Mouse (Mus musculus) kidney, adult 2 months (tissue): ENCODE measurements around the gene Tmem242.

Source experiments
- CTCF ChIP-seq: fragments of 200-500 bp; conservative IDR thresholded peaks from 2 replicates; pipeline ENCODE4 v1.5.1; 2011; ENCODE audit warnings: low read depth, mild to moderate bottlenecking, control low read depth, low read length, moderate library complexity, mixed read lengths; ENCODE audit not compliant: insufficient read depth, insufficient read length
- POLR2A ChIP-seq: fragments of 200-500 bp; IDR thresholded peaks from one replicate; pipeline ENCODE4 v1.6.1; 2011; ENCODE audit warnings: low read depth, low read length, control low read depth

- TF ChIP-seq CTCF (no peak), POLR2A (no peak)
Measured at GRCm38 (mm10) chr17:5418545-5418944, 21.5 kb downstream of the Tmem242 start, which contains the start of gene Ldhal6b.
